Mouse (Mus musculus) CH12.LX (cell line): ENCODE results near the gene Sh3rf3.

Experiments
- CTCF ChIP-seq, 2 experiments: IDR thresholded peaks in 1 of 2; conservative IDR thresholded peaks in 1 of 2; 2 replicates each; pipeline ENCODE4 v1.5.1; 2011 to 2012; ENCODE audit warnings: low read depth in 2 of 2, low read length in 2 of 2, improper control_type of control experiment in 1 of 2, inconsistent platforms in 1 of 2, mild to moderate bottlenecking in 1 of 2, moderate library complexity in 1 of 2
- JUND ChIP-seq: conservative IDR thresholded peaks from 2 replicates; pipeline ENCODE4 v1.6.1; 2011; ENCODE audit warnings: low read depth, low read length, improper control_type of control experiment
- MAX ChIP-seq: IDR thresholded peaks from 2 replicates; pipeline ENCODE4 v1.6.1; 2011; ENCODE audit warnings: low read length, improper control_type of control experiment
- POLR2A ChIP-seq: IDR thresholded peaks from 2 replicates; pipeline ENCODE4 v1.6.1; 2011; ENCODE audit warnings: low read depth, mild to moderate bottlenecking, improper control_type of control experiment, low read length
- SMC3 ChIP-seq: IDR thresholded peaks from 2 replicates; pipeline ENCODE4 v1.6.1; 2011; ENCODE audit warnings: low read depth, low read length, improper control_type of control experiment
- ZKSCAN1 ChIP-seq: IDR thresholded peaks from 2 replicates; pipeline ENCODE4 v1.6.1; 2012; ENCODE audit warnings: low read depth, inconsistent platforms, low read length, improper control_type of control experiment, borderline replicate concordance

DNA sequence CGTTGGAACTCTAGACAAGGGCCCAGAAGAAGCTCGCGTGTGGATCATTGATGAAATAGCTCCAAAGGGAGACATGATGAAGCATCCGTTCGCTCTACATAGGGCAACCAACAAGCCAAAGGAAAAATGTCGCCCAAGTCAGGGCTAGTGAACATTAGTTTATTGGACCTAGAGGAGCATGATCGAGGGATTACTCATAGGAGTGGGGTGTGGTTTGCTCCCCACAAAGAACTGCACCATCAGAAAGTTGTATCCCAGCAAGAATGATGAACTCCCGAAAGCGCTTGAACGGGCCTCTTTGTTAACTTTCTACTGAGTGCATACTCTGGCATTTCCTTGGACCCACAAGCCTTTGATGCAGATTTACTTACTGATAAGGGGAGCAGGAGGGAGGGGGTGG is 263.5 kb downstream of the Sh3rf3 start:
- no peak for TF ChIP-seq JUND
- no peak for TF ChIP-seq CTCF (conservative IDR thresholded peaks at IDR 0.05 in 1 of 2, IDR thresholded peaks at IDR 0.05 in 1 of 2; ENCODE audit: low read depth in 2 of 2, low read length in 2 of 2)
- no peak for TF ChIP-seq POLR2A
- TF ChIP-seq MAX = no peak
- no peak for TF ChIP-seq ZKSCAN1
- no peak for TF ChIP-seq SMC3
